In genomic region chr13:31958346-31959335, GRCm38 (mm10) we compare ENCODE assay signal across 14 mouse cellular contexts.
A peak's percentile ranks its signal among the peaks of the same experiment; 100 is the strongest.
DNase-seq lines count a peak whose midpoint lies in the region; ATAC-seq and TF ChIP-seq lines count a peak whose summit lies in the region.
"Had no signal": no experiment of that assay in that cellular context is flagged by ENCODE, and none has a peak within 500 bp of the region (broad histone marks: within the 10 kb centered on the region; RNA-seq: fewer than 3 reads in every experiment).

No protein-coding gene starts in this region.

- H3K4me2 ChIP-seq in heart, embryonic 14.5 days (ENCODE audit: low read length): no peak overlapping the region
- H3K4me2 ChIP-seq: limb, embryonic 15.5 days had no signal

- no peak for DNase-seq in layer of hippocampus, adult 2 months (ENCODE audit: low spot score in 2 of 2)
- no peak for DNase-seq in layer of hippocampus, postnatal 10 days (ENCODE audit: low spot score in 2 of 2)
- DNase-seq in 416B (ENCODE audit: low read depth) (peak; percentile 24), adipocyte (ENCODE audit: low spot score) (peak; percentile 36)
- DNase-seq in kidney, postnatal 36 days: no peak
- DNase-seq in thymus, postnatal 36 days: no peak
- no peak for DNase-seq in thymus, postnatal 10 days (ENCODE audit: low spot score in 2 of 2)
- DNase-seq: adrenal gland, postnatal 14 days; embryo, embryonic 11 days; kidney, adult 18-20 months; lung, postnatal 4 days had no signal

- H3K36me3 ChIP-seq in heart, embryonic 14.5 days (ENCODE audit: control insufficient read depth, insufficient read depth, low read length): no peaks in the 10 kb centered on the region
- H3K36me3 ChIP-seq: limb, embryonic 15.5 days had no signal

- no peaks in the 10 kb centered on the region for H3K27me3 ChIP-seq in heart, embryonic 14.5 days (ENCODE audit: control insufficient read depth, insufficient read depth, low read length)
- H3K27me3 ChIP-seq: limb, embryonic 15.5 days; Patski had no signal

- H3K4me1 ChIP-seq in heart, embryonic 14.5 days (ENCODE audit: control insufficient read depth in 2 of 2, insufficient read depth in 2 of 2, low read length in 2 of 2): peaks cover 15 to 30% of the 10 kb centered on the region in 2 experiments

- no peak overlapping the region for H3K9ac ChIP-seq in heart, embryonic 14.5 days (ENCODE audit: low read length)
- H3K9ac ChIP-seq: limb, embryonic 15.5 days had no signal

- peak; percentile 70; the same call in 1 of the 2 replicates for ATAC-seq in heart, embryonic 14.5 days (ENCODE audit: insufficient number of reproducible peaks, insufficient read depth, low FRiP score, low read depth)
- ATAC-seq: Patski had no signal

- H3K4me3 ChIP-seq in layer of hippocampus, adult 2 months: no peak overlapping the region
- H3K4me3 ChIP-seq in heart, embryonic 14.5 days (ENCODE audit: control insufficient read depth in 1 of 2, insufficient read depth in 1 of 2, low read depth in 1 of 2, low read length in 2 of 2): no peak overlapping the region
- H3K4me3 ChIP-seq: limb, embryonic 15.5 days had no signal

- no peak for TF ChIP-seq CTCF in layer of hippocampus, adult 2 months (conservative IDR thresholded peaks at IDR 0.05)

- WGBS in heart, embryonic 14.5 days: 31% methylated on average over 13 of the region's 13 CpGs

- peak overlapping the region; percentile 58 for H3K27ac ChIP-seq in layer of hippocampus, adult 2 months
- peak overlapping the region; percentile 68 to 70 for H3K27ac ChIP-seq in heart, embryonic 14.5 days (replicated peaks in 1 of 2; ENCODE audit: control insufficient read depth in 1 of 2, insufficient read depth in 1 of 2, low read depth in 2 of 2, low read length in 2 of 2)
- H3K27ac ChIP-seq: limb, embryonic 15.5 days had no signal

- H3K9me3 ChIP-seq in heart, embryonic 14.5 days (ENCODE audit: control insufficient read depth, low read length): no peaks in the 10 kb centered on the region
- H3K9me3 ChIP-seq: limb, embryonic 15.5 days had no signal

Comparison
In these comparisons a context has a peak if more than half of its experiments do, and no peak if none do; other contexts are left out.
1. DNase-seq: peak in 416B (single experiment) and adipocyte (single experiment); none in layer of hippocampus, adult 2 months (0 of 2), layer of hippocampus, postnatal 10 days (0 of 2), kidney, postnatal 36 days (0 of 2), thymus, postnatal 36 days (0 of 2) and thymus, postnatal 10 days (0 of 2).